Mouse (Mus musculus): ENCODE measurements around the gene Ccdc155.
"Not testable (repeated sequence)": the region's sequence is repeated elsewhere in the genome, so short reads cannot be mapped to it uniquely, and the experiment has no call there.

The Ccdc155 gene

DNA sequence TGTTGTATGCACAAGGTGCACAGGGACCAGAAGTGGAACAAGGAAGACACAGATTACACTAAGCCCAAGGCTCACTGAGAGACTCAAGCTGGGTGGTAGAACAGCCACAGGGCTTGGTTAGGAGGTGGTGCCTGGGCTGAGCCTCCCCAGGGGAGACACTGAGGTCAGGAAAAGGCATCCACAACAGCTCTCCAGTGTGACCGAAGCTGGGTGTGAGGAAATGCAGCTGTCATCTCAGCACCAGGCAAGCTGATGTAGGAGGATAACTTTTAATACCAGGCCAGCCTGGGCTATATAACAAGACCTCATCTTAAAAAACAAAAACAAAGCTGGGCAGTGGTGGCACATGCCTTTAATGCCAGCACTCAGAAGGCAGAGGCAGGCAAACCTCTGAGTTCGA is 13.5 kb downstream of the Ccdc155 start:
- DNase-seq (ENCODE audit: low spot score in 2 of 2) = no peak

- no peak for DNase-seq (ENCODE audit: low spot score in 2 of 2)
Observed at GRCm38 (mm10) chr7:45190186-45190585, 14.5 kb downstream of the Ccdc155 start.

- DNase-seq (ENCODE audit: low spot score in 2 of 2) = no peak
Observed at GRCm38 (mm10) chr7:45189600-45189999, 15.1 kb downstream of the Ccdc155 start.

GRCm38 (mm10) chr7:45185921-45186320 is 18.8 kb downstream of the Ccdc155 start:
- no peak for DNase-seq (ENCODE audit: low spot score in 2 of 2)

DNA sequence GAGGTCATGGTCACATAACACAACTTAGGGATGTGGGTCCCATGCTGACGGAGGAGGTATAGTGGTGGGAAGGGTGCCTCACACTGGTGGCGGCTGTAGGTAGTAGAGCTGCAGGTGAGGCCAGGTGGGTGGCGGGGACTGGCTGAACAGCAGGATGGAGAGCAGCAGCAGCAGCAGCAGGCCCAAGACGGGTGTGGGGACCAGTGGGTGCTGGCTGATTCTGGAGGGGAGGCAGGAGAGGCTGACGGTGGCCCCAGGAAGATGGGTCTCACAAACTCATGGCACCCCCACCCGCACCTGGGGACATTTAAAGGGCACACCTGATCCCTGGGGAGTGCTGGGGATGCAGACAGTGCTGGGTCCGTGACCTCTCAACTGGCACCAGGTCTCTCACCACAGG is 21.0 kb downstream of the Ccdc155 start:
- DNase-seq (ENCODE audit: low spot score in 2 of 2) = no peak

GRCm38 (mm10) chr7:45182606-45183005 is 22.1 kb downstream of the Ccdc155 start:
- no peak for DNase-seq (ENCODE audit: low spot score in 2 of 2)

DNA sequence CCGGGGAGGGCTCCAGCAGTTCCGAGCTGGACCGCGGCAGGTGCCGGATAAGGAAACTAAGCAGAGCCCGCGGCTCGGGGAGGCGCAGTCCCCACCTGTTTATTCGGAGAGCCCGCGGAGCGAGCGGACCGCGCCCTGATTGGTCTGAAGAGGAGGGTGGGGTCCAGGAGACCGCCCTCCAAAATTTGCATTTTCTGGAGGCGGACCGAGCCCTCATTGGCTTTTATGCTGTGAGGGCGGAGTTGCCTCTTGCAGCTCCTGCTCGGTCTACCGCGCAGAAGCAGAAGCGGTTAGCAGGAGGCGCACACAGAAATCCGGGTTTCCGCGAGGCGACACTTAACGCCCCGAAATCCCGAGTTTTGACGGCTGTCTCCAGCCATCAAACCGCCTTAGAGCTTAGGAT is 22.5 kb downstream of the Ccdc155 start:
- DNase-seq (ENCODE audit: low spot score in 2 of 2) = peak; percentile 52 to 71

DNA sequence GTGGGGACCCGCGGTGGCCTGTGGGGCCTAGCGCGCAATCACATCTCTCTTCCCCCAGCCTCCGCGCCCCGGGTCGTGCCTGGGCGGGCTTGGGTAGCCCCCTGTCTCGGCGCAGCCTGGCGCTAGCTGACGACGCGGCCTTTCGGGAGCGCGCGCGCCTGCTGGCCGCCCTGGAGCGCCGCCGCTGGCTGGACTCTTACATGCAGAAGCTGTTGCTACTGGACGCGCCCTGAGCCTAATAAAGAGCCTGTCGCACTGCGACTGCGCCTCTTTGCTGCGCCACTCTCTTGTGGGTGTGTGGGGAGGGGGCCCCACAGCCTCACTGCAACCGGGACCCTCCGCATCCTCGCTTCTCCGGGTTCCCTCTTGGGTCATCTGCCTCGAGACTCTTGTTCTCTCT is 23.2 kb downstream of the Ccdc155 start:
- DNase-seq (ENCODE audit: low spot score in 2 of 2) = no peak

GRCm38 (mm10) chr7:45180896-45181477 is 23.7 kb downstream of the Ccdc155 start, which contains the start of gene Pth2:
TSS of gene Pth2 (plus strand) at chr7:45180995.
- no peak for DNase-seq (ENCODE audit: low spot score in 2 of 2)

- DNase-seq (ENCODE audit: low spot score in 2 of 2) = no peak
Observed at GRCm38 (mm10) chr7:45179469-45179868, 25.2 kb downstream of the Ccdc155 start, which contains the start of gene Gfy. TSS of gene Gfy (minus strand) at chr7:45179569.

DNA sequence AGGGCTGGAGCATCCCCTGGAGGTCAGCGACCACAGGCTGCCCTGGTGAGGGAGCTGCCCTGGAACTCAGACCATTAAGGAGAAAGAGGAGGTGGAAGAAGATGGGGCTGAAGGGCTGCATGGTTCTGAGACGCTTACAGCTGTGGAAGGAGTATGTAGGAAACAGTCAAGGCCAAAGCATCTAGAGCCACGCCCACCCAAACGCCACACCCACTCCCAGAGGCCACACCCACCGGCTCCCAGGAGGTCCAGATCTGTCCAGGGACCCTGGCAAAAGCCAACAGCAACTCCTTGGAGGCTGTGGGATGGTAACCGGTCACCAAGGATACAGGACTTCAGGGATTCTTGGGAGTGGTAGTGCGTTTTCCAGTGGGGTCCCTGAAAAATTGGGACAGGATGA is 26.1 kb downstream of the Ccdc155 start:
- no peak for DNase-seq (ENCODE audit: low spot score in 2 of 2)

DNA sequence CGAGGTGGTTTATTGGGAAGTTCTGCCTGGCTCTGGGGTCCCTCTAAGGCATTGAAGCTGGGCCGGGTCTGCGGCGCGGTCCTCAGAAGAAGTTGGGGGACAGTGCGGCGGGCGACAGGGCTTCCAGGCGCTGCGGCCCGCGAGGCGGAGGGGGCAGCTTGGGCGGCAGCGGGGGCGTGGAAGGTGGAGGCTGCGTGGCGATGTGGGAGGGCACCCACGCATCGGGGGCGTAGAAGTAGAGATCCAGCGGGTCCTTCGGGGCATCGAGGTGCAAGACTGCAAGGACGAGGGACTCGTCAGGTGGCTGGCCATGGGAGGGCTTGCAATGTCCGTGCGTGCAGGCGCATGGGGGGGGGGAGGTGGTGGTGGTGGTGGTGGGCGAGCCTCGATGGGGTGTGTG is 28.3 kb downstream of the Ccdc155 start:
- no peak for DNase-seq (ENCODE audit: low spot score in 2 of 2)

- DNase-seq (ENCODE audit: low spot score in 2 of 2) = no peak
Observed at GRCm38 (mm10) chr7:45175929-45176328, 28.8 kb downstream of the Ccdc155 start.

- no peak for DNase-seq (ENCODE audit: low spot score in 2 of 2)
Observed at GRCm38 (mm10) chr7:45175398-45175797, 29.3 kb downstream of the Ccdc155 start.

DNA sequence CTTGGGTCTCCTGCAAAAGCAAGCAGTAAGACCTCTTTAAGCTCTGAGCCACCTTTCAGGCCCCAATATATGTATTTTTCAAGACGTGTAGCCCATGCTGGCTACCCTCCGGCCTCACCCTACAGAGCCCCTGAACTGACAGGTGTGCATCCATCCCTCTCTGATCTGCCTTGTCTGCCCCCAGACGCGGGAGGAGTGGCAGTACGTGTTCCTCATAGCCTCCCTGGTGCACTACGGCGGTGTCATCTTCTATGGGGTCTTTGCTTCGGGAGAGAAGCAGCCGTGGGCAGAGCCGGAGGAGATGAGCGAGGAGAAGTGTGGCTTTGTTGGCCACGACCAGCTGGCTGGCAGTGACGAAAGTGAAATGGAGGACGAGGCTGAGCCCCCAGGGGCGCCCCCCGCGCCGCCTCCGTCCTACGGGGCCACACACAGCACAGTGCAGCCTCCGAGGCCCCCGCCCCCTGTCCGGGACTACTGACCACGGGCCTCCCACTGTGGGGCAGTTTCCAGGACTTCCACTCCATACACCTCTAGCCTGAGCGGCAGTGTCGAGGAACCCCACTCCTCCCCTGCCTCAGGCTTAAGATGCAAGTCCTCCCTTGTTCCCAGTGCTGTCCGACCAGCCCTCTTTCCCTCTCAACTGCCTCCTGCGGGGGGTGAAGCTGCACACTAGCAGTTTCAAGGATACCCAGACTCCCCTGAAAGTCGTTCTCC is 30.0 kb downstream of the Ccdc155 start:
- DNase-seq (ENCODE audit: low spot score in 2 of 2) = no peak

DNA sequence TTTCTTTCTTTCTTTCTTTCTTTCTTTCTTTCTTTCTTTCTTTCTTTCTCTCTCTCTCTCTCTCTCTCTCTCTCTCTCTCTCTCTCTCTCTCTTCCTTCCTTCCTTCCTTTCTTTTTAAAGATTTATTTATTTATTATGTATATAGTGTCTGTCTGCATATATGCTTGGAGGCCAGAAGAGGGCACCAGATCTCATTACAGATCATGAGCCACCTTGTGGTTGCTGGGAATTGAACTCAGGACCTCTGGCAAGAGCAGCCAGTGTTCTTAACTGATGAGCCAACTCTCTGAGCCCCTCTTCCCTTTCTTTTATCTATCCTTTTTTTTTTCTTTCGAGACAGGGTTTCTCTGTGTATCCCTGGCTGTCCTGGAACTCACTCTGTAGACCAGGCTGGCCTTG is 30.9 kb downstream of the Ccdc155 start:
- not testable (repeated sequence) for DNase-seq (ENCODE audit: low spot score in 2 of 2)

GRCm38 (mm10) chr7:45172974-45173373 is 31.7 kb downstream of the Ccdc155 start:
- DNase-seq (ENCODE audit: low spot score in 2 of 2) = no peak

DNA sequence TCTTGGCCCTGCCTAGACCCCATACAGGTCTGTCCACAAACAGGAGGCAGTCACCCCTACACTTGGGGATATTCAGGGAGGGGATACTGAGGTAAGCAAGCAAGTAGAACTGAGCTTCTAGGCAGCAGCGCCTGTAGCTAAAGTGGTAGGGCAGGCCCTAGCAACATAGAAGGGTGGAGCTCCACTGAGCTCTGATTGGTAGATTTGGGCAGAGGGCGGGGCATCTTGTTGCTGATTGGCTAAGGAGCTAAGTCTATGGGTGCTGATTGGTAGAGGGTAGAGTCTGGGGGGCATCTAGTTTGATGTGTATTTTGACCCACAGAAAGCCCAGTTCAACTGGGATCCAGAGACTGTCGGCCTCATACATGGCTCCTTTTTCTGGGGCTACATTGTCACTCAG is 35.2 kb downstream of the Ccdc155 start:
- DNase-seq (ENCODE audit: low spot score in 2 of 2) = no peak

DNA sequence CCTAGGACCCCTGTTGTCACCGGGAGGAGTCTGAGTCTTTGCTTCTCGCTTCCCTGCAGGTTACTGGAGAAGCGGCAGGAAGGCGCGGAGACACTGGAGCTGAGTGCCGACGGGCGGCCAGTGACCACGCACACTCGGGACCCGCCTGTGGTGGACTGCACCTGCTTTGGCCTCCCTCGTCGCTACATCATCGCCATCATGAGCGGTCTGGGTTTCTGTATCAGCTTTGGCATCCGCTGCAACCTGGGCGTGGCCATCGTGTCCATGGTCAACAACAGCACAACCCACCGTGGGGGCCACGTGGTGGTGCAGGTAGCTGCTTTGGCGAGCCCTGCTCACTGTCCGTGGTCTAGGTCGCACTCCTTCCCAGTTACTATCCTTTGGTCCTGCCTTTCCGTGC is 36.0 kb downstream of the Ccdc155 start:
- DNase-seq (ENCODE audit: low spot score in 2 of 2) = no peak

GRCm38 (mm10) chr7:45167761-45168445 is 36.8 kb downstream of the Ccdc155 start:
- DNase-seq (ENCODE audit: low spot score in 2 of 2) = no peak

DNA sequence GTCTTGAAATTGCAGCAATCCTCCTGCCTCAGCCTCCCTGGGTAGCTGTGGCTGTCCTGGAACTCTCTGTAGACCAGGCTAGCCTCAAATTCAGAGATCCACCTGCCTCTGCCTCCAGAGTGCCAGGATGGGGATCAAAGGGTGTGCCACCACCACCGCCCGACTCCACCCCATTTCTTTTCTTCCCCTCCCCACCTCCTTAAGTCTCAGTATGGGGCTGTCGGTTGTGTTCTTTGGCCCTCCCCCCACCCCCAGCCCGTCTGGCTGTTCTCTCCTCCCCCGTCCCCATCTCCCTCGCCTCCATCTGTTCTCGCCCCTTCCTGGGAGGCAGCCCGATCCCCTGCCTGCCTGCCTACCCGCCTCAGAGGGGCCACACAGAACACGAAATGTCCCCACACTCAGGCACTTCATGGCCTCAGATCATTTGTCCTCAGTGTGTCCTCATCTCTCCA is 37.7 kb downstream of the Ccdc155 start:
- no peak for DNase-seq (ENCODE audit: low spot score in 2 of 2)

DNA sequence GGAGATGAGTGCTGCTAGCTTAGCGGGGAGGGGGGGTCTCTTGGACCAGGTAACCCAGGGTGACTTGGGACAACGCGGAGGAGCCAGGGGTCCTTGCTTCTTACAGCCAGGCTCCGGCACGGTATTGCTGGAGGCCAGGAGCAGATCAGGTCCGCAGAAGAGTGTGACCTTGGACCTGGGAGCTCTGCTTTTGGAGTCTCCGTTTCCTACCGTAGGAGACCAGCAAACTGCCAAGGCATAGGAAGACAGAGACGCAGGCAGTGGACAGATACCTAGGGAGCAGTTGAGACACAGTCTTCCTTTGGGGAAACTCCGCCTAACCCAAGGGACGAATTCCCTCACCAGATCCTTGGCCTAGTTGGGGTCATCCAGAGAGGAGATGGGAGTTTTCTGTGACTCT is 39.0 kb downstream of the Ccdc155 start:
- DNase-seq (ENCODE audit: low spot score in 2 of 2) = no peak

- no peak for DNase-seq (ENCODE audit: low spot score in 2 of 2)
Observed at GRCm38 (mm10) chr7:45164833-45165232, 39.9 kb downstream of the Ccdc155 start.
